Comparison of ENCODE assay signal across 8 mouse cellular contexts in the genomic region with DNA sequence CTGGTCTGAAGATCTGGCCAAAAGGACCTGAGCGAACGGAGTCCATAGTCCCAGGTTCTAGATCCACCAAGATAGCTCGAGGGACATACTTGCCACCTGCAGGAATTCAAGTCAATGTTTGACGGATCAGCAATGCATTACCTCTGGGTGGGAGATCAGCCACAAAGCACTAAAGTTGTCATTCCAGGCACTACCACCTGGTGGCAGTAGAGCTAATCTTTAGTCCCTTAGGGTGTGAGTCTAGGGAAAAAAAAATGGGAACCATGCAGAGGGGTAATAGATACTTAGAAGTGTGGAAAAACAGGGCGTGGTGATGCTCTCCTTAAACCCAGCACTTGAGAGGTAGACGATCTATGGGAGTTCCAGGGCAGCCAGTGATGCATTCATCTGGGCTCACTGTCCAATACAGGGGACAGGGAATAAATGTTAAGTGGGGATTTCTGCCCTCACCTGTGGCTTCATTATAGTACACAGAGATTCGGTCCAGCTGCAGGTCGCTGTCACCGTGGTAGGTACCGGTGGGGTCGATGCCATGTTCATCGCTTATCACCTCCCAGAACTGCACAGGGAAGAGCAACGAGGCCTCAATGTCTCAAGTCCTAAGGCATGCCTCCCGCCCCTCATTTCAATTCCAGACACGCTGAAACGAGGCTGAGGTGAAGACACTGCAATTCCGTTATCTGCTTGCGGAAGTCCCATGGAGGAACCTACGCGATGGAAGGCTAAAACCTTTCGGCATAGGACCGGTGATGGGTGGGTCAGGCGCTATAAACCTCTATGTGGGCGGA. TPM values are rescaled to one million over a fixed set of nuclear protein-coding genes. Genes with fewer than 3 reads are reported as not detected.
DNase-seq lines count a peak whose midpoint lies in the region; ATAC-seq and TF ChIP-seq lines count a peak whose summit lies in the region.

No protein-coding gene starts in this region.

- peak overlapping the region; percentile 77 for H3K4me3 ChIP-seq in hindbrain, embryonic 16.5 days (ENCODE audit: low read length)
- peak overlapping the region; percentile 64 for H3K4me3 ChIP-seq in left cerebral cortex, adult 2 months
- peak overlapping the region; percentile 98 for H3K4me3 ChIP-seq in macrophage (ENCODE audit: inconsistent target)

- H3K4me1 ChIP-seq in hindbrain, embryonic 16.5 days (ENCODE audit: control insufficient read depth, insufficient read depth, low read depth, low read length) = peaks cover 37% of the 10 kb centered on the region

- peak overlapping the region; percentile 95 for H3K27ac ChIP-seq in hindbrain, embryonic 16.5 days (ENCODE audit: low read depth, low read length)
- H3K27ac ChIP-seq in left cerebral cortex, adult 2 months = peak overlapping the region; percentile 89
- peak overlapping the region; percentile 96 for H3K27ac ChIP-seq in macrophage

- DNase-seq in ZHBTc4 (ENCODE audit: low read depth, low spot score) = peak; percentile 95
- peak; percentile 75 to 91 for DNase-seq in cerebellum, postnatal 4 days (ENCODE audit: low spot score in 2 of 2)
- peak; percentile 86 to 94 for DNase-seq in frontal cortex, postnatal 36 days (ENCODE audit: low spot score in 2 of 2)
- DNase-seq in left cerebral cortex, adult 2 months (ENCODE audit: extremely low spot score in 1 of 2, low spot score in 2 of 2) = peak; percentile 86 to 90
- peak; percentile 92 for DNase-seq in right cerebral cortex, postnatal 10 days (ENCODE audit: low spot score in 2 of 2)
- DNase-seq in urinary bladder, postnatal 4 days (ENCODE audit: low spot score in 2 of 2) = peak; percentile 72 to 86

- no peaks in the 10 kb centered on the region for H3K9me3 ChIP-seq in hindbrain, embryonic 16.5 days (ENCODE audit: control insufficient read depth, low read length)

- peak overlapping the region; percentile 74 for H3K4me2 ChIP-seq in hindbrain, embryonic 16.5 days (ENCODE audit: low read length)

- H3K9ac ChIP-seq in hindbrain, embryonic 16.5 days (ENCODE audit: low read depth, low read length) = peak overlapping the region; percentile 96

- ATAC-seq in hindbrain, embryonic 16.5 days = no peak

- H3K79me2 ChIP-seq in macrophage (ENCODE audit: inconsistent target) = peaks cover 49% of the 10 kb centered on the region

- H3K36me3 ChIP-seq in hindbrain, embryonic 16.5 days (ENCODE audit: control insufficient read depth, insufficient read depth, low read length) = peaks cover 28% of the 10 kb centered on the region
- H3K36me3 ChIP-seq in macrophage (ENCODE audit: inconsistent target) = peaks cover 42% of the 10 kb centered on the region

- H3K27me3 ChIP-seq in hindbrain, embryonic 16.5 days (replicated peaks; ENCODE audit: control insufficient read depth, insufficient read depth, low read length) = no peaks in the 10 kb centered on the region

- intact Hi-C loops in left cerebral cortex, adult 2 months (cut with DNase I) = loop anchor here (2.0 to 5.0 kb wide), 2 partner anchors 38 to 81 kb away; partner anchors contain the start of genes Mrps18b and Ppp1r10

- 7% methylated on average over 24 of the region's 24 CpGs for WGBS in hindbrain, embryonic 16.5 days
- WGBS in macrophage (ENCODE audit: missing documents) = 6% methylated on average over 24 of the region's 24 CpGs

- TF ChIP-seq CTCF in left cerebral cortex, adult 2 months (IDR thresholded peaks at IDR 0.05) = peak; percentile 89

RNA-seq across cellular contexts. Expression of gene Tubb5, which starts 1.7 kb away (rescaled TPM):
- 1,705 and 1,762 TPM in 2 replicates for polyA plus RNA-seq in hindbrain, embryonic 16.5 days (2015; fragmentation: Nextera tagmentation; extraction: Ambion mirVana)
- 100 to 1,000 TPM; 417 to 433 TPM for total RNA-seq in left cerebral cortex, adult 2 months (2021)
- 100 to 1,000 TPM in 2 of 26 experiments, 10 to 100 TPM in 21, 1 to 10 TPM in 3; 6.5 to 144 (median 36.4) TPM for total RNA-seq in macrophage (2018; cell fraction: chromatin; rRNA removed)
- 100 to 1,000 TPM; 196 to 602 (median 339) TPM for total RNA-seq in macrophage (2018; cell fraction: cytosol; rRNA removed)
- total RNA-seq in macrophage (2018; cell fraction: nucleus; rRNA removed) = 100 to 1,000 TPM in 17 of 26 experiments, 10 to 100 TPM in 9; 35.0 to 372 (median 132) TPM
- 187 to 603 TPM (median 205 TPM) in 3 replicates for polyA plus RNA-seq in macrophage (2018)

RNA-seq across cellular contexts. Expression of gene Mdc1, which starts 4.9 kb away (rescaled TPM):
- polyA plus RNA-seq in hindbrain, embryonic 16.5 days (2015; fragmentation: Nextera tagmentation; extraction: Ambion mirVana) = 9.3 and 11.2 TPM in 2 replicates
- total RNA-seq in left cerebral cortex, adult 2 months (2021) = 10 to 100 TPM; 14.6 to 17.8 TPM
- total RNA-seq in macrophage (2018; cell fraction: chromatin; rRNA removed) = 10 to 100 TPM in 23 of 26 experiments, 1 to 10 TPM in 3; 7.4 to 51.1 (median 30.4) TPM
- 10 to 100 TPM; 10.2 to 24.5 (median 18.6) TPM for total RNA-seq in macrophage (2018; cell fraction: cytosol; rRNA removed)
- 10 to 100 TPM in 23 of 26 experiments, 1 to 10 TPM in 3; 9.1 to 73.1 (median 23.0) TPM for total RNA-seq in macrophage (2018; cell fraction: nucleus; rRNA removed)
- 12.5 to 32.8 TPM (median 22.9 TPM) in 3 replicates for polyA plus RNA-seq in macrophage (2018)

RNA-seq across cellular contexts. Expression of gene Flot1, which starts 13.3 kb away (rescaled TPM):
- 131 and 150 TPM in 2 replicates for polyA plus RNA-seq in hindbrain, embryonic 16.5 days (2015; fragmentation: Nextera tagmentation; extraction: Ambion mirVana)
- 100 to 1,000 TPM; 137 to 144 TPM for total RNA-seq in left cerebral cortex, adult 2 months (2021)
- total RNA-seq in macrophage (2018; cell fraction: chromatin; rRNA removed) = 100 to 1,000 TPM in 13 of 26 experiments, 10 to 100 TPM in 13; 29.5 to 202 (median 99.7) TPM
- 10 to 100 TPM; 38.5 to 62.3 (median 49.4) TPM for total RNA-seq in macrophage (2018; cell fraction: cytosol; rRNA removed)
- 100 to 1,000 TPM in 2 of 26 experiments, 10 to 100 TPM in 24; 20.3 to 134 (median 61.4) TPM for total RNA-seq in macrophage (2018; cell fraction: nucleus; rRNA removed)
- polyA plus RNA-seq in macrophage (2018) = 42.9 to 64.8 TPM (median 56.1 TPM) in 3 replicates

RNA-seq across cellular contexts. Expression of gene Ier3, which starts 14.9 kb away (rescaled TPM):
- polyA plus RNA-seq in hindbrain, embryonic 16.5 days (2015; fragmentation: Nextera tagmentation; extraction: Ambion mirVana) = 14.5 and 17.2 TPM in 2 replicates
- total RNA-seq in left cerebral cortex, adult 2 months (2021) = 10 to 100 TPM; 14.7 to 17.5 TPM
- total RNA-seq in macrophage (2018; cell fraction: chromatin; rRNA removed) = 100 to 1,000 TPM in 10 of 26 experiments, 10 to 100 TPM in 16; 31.1 to 248 (median 85.2) TPM
- 1,000 to 10,000 TPM in 1 of 26 experiments, 100 to 1,000 TPM in 17, 10 to 100 TPM in 8; 55.4 to 1,018 (median 242) TPM for total RNA-seq in macrophage (2018; cell fraction: cytosol; rRNA removed)
- total RNA-seq in macrophage (2018; cell fraction: nucleus; rRNA removed) = 100 to 1,000 TPM in 24 of 26 experiments, 10 to 100 TPM in 2; 54.3 to 647 (median 225) TPM
- 20.7 to 61.5 TPM (median 37.3 TPM) in 3 replicates for polyA plus RNA-seq in macrophage (2018)

RNA-seq across cellular contexts. Expression of gene Nrm, which starts 24.7 kb away (rescaled TPM):
- polyA plus RNA-seq in hindbrain, embryonic 16.5 days (2015; fragmentation: Nextera tagmentation; extraction: Ambion mirVana) = 20.8 and 22.3 TPM in 2 replicates
- 1 to 10 TPM; 2.1 to 4.1 TPM for total RNA-seq in left cerebral cortex, adult 2 months (2021)
- 1 to 10 TPM in 12 of 26 experiments, under 1 TPM in 3, not detected in 11; 0.48 to 6.9 (median 1.9) TPM for total RNA-seq in macrophage (2018; cell fraction: chromatin; rRNA removed)
- total RNA-seq in macrophage (2018; cell fraction: cytosol; rRNA removed) = 1 to 10 TPM; 4.5 to 9.2 (median 6.2) TPM
- total RNA-seq in macrophage (2018; cell fraction: nucleus; rRNA removed) = 10 to 100 TPM in 4 of 26 experiments, 1 to 10 TPM in 22; 2.0 to 31.9 (median 4.7) TPM
- polyA plus RNA-seq in macrophage (2018) = 5.9 to 14.4 TPM (median 6.8 TPM) in 3 replicates
